Mouse (Mus musculus) liver, embryonic 16.5 days (tissue): ENCODE data around the gene Alpk3. TPM values are rescaled to one million over a fixed set of nuclear protein-coding genes. Genes with fewer than 3 reads are reported as not detected.
"Not testable (repeated sequence)": the region's sequence is repeated elsewhere in the genome, so short reads cannot be mapped to it uniquely, and the experiment has no call there.

Source experiments
- ATAC-seq: fragments of 200-750 bp; cut with Nextera tagmentation; 2 replicates; pipeline ENCODE4 v1.8.0; 2017; ENCODE audit warnings: low read depth, mild to moderate bottlenecking, moderate number of reproducible peaks, moderate library complexity
- H3K27ac ChIP-seq: fragments of 300-500 bp; sonication (generic); 2 replicates; pipeline ENCODE4 v1.5.1; 2014; ENCODE audit warnings: mild to moderate bottlenecking, low read length
- H3K27me3 ChIP-seq: fragments of 300-500 bp; sonication (generic); 2 replicates; pipeline ENCODE4 v1.6.1; 2014; ENCODE audit warnings: low read depth, low read length, mixed read lengths; ENCODE audit not compliant: control insufficient read depth, insufficient read depth
- H3K36me3 ChIP-seq: fragments of 300-500 bp; sonication (generic); 2 replicates; pipeline ENCODE4 v1.6.1; 2014; ENCODE audit warnings: mild to moderate bottlenecking; ENCODE audit not compliant: control insufficient read depth, insufficient read depth
- H3K4me1 ChIP-seq: fragments of 300-500 bp; sonication (generic); 2 replicates; pipeline ENCODE4 v1.6.1; 2014; ENCODE audit warnings: low read depth, low read length, mixed read lengths; ENCODE audit not compliant: control insufficient read depth
- H3K4me2 ChIP-seq: fragments of 300-500 bp; sonication (generic); 2 replicates; pipeline ENCODE4 v1.6.1; 2014; ENCODE audit warnings: low read depth, low read length, mixed read lengths
- H3K4me3 ChIP-seq: fragments of 300-500 bp; sonication (generic); 2 replicates; pipeline ENCODE4 v1.5.1; 2014; ENCODE audit warnings: low read depth, mild to moderate bottlenecking, low read length
- H3K9ac ChIP-seq: fragments of 300-500 bp; sonication (generic); 2 replicates; pipeline ENCODE4 v1.6.1; 2014; ENCODE audit warnings: low read depth, low read length
- H3K9me3 ChIP-seq: fragments of 300-500 bp; sonication (generic); replicated peaks from 2 replicates; pipeline ENCODE4 v1.6.1; 2016; ENCODE audit warnings: low read length; ENCODE audit not compliant: control insufficient read depth
- WGBS: fragments of 180-500 bp; shearing (Covaris S2); extraction: QIAGEN DNeasy Blood & Tissue Kit; methylation state at CpG from one replicate; pipeline ENCODE4 v1.1.7; 2014; ENCODE audit not compliant: insufficient replicate concordance; 5-methylcytosine and 5-hydroxymethylcytosine counted together
- polyA plus RNA-seq: library from polyadenylated mRNA; unstranded; fragments of >200 nt; fragmentation: Nextera tagmentation; extraction: Ambion mirVana; gene quantifications from 2 replicates; pipeline ENCODE4 v1.2.1, GENCODE M21; 2015

The Alpk3 gene
- polyA plus RNA-seq, 1 experiment from 2014 or later: 0.20 TPM

DNA sequence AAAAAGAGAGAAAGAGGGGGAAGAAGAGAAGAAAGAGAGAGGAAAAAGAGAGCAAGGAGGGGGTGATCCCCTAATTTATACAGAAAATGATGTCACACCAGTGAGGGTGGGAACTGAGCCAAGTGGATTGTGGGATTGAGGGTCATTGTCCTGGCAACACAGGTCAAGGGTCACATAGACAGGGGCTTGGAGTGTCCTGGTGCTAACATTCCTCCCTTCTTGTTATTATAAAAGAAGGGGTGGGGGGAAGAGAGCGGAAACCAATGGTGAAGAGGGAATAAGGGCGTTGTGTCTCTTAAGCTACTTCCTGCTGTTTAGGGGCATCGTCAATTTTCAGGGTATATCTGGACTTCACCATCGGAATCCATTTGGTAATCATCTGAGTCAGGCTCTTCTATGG is 85.7 kb downstream of the Alpk3 start:
- H3K9ac ChIP-seq, H3K4me1 ChIP-seq, H3K4me2 ChIP-seq, H3K27ac ChIP-seq, ATAC-seq, H3K9me3 ChIP-seq, H3K36me3 ChIP-seq, H3K27me3 ChIP-seq, H3K4me3 ChIP-seq: not testable (repeated sequence)
- 53% methylated on average over 4 of the region's 4 CpGs for WGBS

DNA sequence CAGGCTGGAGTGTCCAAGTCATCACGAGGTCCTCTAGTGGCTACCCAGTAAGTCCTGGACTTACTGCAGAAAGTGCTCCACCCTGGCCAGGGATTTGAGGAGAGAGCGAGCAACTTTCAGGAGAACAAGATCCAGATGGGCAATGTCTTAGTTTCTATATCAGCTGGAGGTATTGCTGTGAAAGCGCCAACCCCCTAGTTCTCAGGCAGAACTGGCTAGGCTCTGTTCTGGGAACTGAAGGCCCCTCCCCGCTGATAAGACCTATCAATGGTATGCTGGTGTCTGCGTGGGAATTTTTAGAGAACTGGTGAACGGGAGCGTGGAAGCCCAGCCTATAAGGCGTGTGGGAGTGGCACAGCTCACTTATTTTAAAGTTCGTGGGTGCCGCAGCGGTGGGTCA is 92.4 kb downstream of the Alpk3 start:
- no peak for ATAC-seq
- WGBS: 36% methylated on average over 11 of the region's 11 CpGs
- Histone ChIP-seq H3K4me1 (peaks cover 6% of the 10 kb centered on the region), H3K36me3 (no peaks in the 10 kb centered on the region), H3K27ac (no peak overlapping the region), H3K9me3 (no peaks in the 10 kb centered on the region), H3K4me2 (0 out of 2 replicates have a peak overlapping the region, but pooled peaks have one; percentile 1), H3K9ac (no peak overlapping the region), H3K4me3 (no peak overlapping the region), H3K27me3 (no peaks in the 10 kb centered on the region)

DNA sequence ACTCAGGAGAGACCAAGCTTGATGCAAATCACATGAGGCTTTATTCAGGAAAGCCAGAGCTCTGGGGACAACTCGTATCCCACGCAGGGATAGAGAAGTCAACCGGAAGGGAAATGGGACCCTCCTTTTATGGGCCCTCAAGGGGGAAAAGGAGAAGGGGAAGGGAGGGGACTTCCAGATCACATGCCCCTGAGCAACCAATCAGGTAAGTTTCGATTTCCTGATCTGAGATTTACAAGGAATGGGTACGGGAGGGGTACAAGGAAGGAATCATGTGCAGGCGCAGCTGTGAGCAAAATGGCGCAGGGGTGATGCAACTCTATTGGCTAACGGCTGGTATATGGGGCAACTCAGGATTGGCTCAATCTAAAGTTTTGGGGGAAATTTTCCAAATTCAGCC is 93.8 kb downstream of the Alpk3 start:
- no peaks in the 10 kb centered on the region for H3K27me3 ChIP-seq
- no peak overlapping the region for H3K27ac ChIP-seq
- H3K4me2 ChIP-seq: no peak overlapping the region
- H3K4me1 ChIP-seq: peaks cover 6% of the 10 kb centered on the region
- H3K9ac ChIP-seq: no peak overlapping the region
- H3K9me3 ChIP-seq: no peaks in the 10 kb centered on the region
- 81% methylated on average over 8 of the region's 8 CpGs for WGBS
- H3K4me3 ChIP-seq: no peak overlapping the region
- no peak for ATAC-seq
- H3K36me3 ChIP-seq: no peaks in the 10 kb centered on the region

DNA sequence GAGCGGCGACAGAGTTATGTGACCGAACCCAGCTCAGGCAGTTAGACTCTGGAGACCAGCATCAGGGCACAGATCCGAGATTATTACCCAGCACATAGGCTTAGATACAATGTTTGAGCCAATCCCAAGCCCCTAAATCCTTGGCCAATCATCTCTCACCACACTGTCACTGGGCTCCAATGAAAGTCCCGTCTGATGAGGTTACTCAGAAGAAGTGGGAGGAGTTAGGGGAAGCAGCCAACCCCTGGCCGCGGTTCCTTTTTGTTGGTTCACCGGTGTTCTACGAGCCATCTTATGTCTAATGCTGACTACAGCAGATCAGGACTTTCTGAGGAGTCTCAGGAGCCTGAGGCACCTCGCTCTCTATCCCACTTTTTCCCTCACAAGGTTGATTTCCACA is 94.9 kb downstream of the Alpk3 start:
- Histone ChIP-seq H3K9me3 (no peaks in the 10 kb centered on the region), H3K36me3 (no peaks in the 10 kb centered on the region), H3K27me3 (no peaks in the 10 kb centered on the region), H3K4me2 (no peak overlapping the region), H3K4me1 (peaks cover 6% of the 10 kb centered on the region), H3K27ac (no peak overlapping the region), H3K4me3 (no peak overlapping the region), H3K9ac (no peak overlapping the region)
- WGBS: 81% methylated on average over 10 of the region's 10 CpGs
- no peak for ATAC-seq

DNA sequence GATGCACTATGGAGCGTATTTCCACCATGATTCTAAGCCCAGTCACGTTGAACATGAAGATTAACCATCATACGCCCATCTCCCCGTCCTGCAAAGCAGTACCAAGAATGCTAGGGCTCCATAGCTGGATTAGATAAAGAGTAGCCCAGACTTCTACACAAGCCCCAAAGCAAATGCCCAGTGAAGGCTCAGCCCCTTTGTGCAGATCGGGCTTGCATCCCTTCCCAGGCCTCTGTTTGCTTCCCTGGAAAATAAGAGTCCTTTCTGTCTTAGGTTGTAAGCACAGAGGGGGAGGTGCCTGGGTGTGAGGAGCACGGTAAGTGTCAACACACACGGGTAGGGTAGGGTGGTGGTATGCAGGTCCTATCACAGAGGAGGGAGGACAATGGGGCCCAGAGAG is 95.4 kb downstream of the Alpk3 start:
- no peak overlapping the region for H3K27ac ChIP-seq
- ATAC-seq: no peak
- no peak overlapping the region for H3K9ac ChIP-seq
- no peak overlapping the region for H3K4me2 ChIP-seq
- 55% methylated on average over 7 of the region's 7 CpGs for WGBS
- H3K9me3 ChIP-seq: no peaks in the 10 kb centered on the region
- H3K4me3 ChIP-seq: no peak overlapping the region
- H3K27me3 ChIP-seq: no peaks in the 10 kb centered on the region
- H3K36me3 ChIP-seq: no peaks in the 10 kb centered on the region
- peaks cover 6% of the 10 kb centered on the region for H3K4me1 ChIP-seq

DNA sequence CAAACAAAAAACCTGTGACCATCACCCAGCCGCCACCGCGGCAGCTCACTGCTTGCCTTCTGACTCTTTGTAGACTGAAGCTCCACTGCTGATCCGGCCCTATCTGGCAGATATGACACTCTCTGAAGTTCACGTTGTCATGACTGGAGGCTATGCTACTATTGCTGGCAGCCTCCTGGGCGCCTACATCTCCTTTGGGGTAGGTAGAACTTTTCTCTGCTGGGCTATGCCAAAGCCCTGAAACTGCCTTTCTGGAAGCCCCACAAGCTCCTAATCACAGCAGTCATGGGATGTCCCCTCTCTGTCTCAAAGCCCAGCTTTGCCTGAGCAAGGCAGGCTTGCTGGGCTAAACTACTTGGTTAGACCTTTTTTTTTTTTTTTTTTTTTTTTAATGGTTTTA is 95.9 kb downstream of the Alpk3 start:
- Histone ChIP-seq H3K4me1 (peaks cover 6% of the 10 kb centered on the region), H3K4me3 (no peak overlapping the region), H3K27ac (no peak overlapping the region), H3K4me2 (no peak overlapping the region), H3K36me3 (no peaks in the 10 kb centered on the region), H3K9ac (no peak overlapping the region), H3K9me3 (no peaks in the 10 kb centered on the region), H3K27me3 (no peaks in the 10 kb centered on the region)
- no peak for ATAC-seq
- WGBS: 62% methylated on average over 6 of the region's 6 CpGs

DNA sequence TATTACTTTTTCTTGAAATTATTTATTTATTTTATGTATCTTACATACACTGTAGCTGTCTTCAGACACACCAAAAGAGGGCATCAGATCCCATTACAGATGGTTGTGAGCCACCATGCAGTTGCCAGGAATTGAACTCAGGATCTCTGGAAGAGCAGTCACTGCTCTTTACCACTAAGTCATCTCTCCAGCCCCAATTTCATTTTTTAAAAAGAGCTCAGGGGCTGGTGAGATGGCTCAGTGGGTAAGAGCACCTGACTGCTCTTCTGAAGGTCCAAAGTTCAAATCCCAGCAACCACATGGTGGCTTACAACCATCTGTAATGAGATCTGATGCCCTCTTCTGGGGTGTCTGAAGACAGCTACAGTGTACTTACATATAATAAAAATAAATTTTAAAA is 96.8 kb downstream of the Alpk3 start:
- ATAC-seq, H3K9ac ChIP-seq, H3K4me1 ChIP-seq, H3K9me3 ChIP-seq, H3K4me3 ChIP-seq, H3K27ac ChIP-seq, H3K36me3 ChIP-seq, H3K4me2 ChIP-seq, H3K27me3 ChIP-seq: not testable (repeated sequence)

DNA sequence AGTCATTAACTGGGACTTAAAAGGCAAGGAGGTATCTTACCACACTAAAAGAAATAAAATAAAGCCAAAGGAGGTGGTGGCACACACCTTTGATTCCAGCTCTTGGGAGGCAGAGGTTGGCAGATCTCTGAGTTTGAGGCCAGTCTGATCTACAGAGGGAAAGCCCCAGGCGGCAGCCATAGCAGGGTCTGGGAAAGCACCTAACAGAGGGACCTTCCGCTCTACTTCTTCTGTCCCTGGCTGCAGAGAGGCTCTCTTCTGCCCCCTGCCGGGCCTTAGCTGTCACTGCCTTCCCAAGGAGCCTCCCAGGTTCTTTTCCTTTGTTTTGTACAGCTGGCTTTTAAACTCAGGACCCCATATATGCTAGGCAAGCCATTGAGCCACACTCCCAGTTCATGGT is 97.6 kb downstream of the Alpk3 start:
- H3K36me3 ChIP-seq: no peaks in the 10 kb centered on the region
- no peak overlapping the region for H3K27ac ChIP-seq
- no peaks in the 10 kb centered on the region for H3K27me3 ChIP-seq
- peak; percentile 41; the same call in 1 of the 2 replicates for ATAC-seq
- no peak overlapping the region for H3K4me2 ChIP-seq
- H3K9me3 ChIP-seq: no peaks in the 10 kb centered on the region
- H3K4me1 ChIP-seq: peaks cover 2% of the 10 kb centered on the region
- 4% methylated on average over 3 of the region's 3 CpGs for WGBS
- no peak overlapping the region for H3K9ac ChIP-seq
- H3K4me3 ChIP-seq: no peak overlapping the region
